Mouse (Mus musculus): ENCODE data around the gene Olfr231. TPM values are rescaled to one million over a fixed set of nuclear protein-coding genes. Genes with fewer than 3 reads are reported as not detected.

Gene Olfr231
- polyA plus RNA-seq (2014; fragmentation: Illumina TruSeq; extraction: RNeasy Lipid Tissue Mini Kit (QIAGEN cat#74804); ENCODE audit: low replicate concordance) = not detected

GRCm38 (mm10) chr1:174121062-174121461, at the start of gene Olfr231:
Olfr231 (minus strand) TSS chr1:174121162.

GRCm38 (mm10) chr1:174155333-174155732, 34.4 kb upstream of the Olfr231 start, which contains the start of gene Olfr420:
Olfr420 (plus strand) TSS chr1:174155633.

GRCm38 (mm10) chr1:174131217-174131616, 10.3 kb upstream of the Olfr231 start, which contains the start of gene Olfr424:
Olfr424 (plus strand) TSS chr1:174131517.

GRCm38 (mm10) chr1:174096591-174096990, 24.4 kb downstream of the Olfr231 start, which contains the start of gene Olfr427:
Olfr427 (plus strand) TSS chr1:174096891.

GRCm38 (mm10) chr1:174084031-174084430, 36.9 kb downstream of the Olfr231 start, which contains the start of gene Olfr429:
Olfr429 (plus strand) TSS chr1:174084331.

GRCm38 (mm10) chr1:174066305-174066704, 54.7 kb downstream of the Olfr231 start, which contains the start of gene Olfr430:
Olfr430 (plus strand) TSS chr1:174066605.

Other genes starting within 250 kb of the Olfr231 start
- gene Ifi211, start 208.1 kb downstream of the Olfr231 start, polyA plus RNA-seq (2014; fragmentation: Illumina TruSeq; extraction: RNeasy Lipid Tissue Mini Kit (QIAGEN cat#74804); ENCODE audit: low replicate concordance) = 15.0 TPM
- 95.8 TPM for gene Mndal, start 178.7 kb downstream of the Olfr231 start, polyA plus RNA-seq (2014; fragmentation: Illumina TruSeq; extraction: RNeasy Lipid Tissue Mini Kit (QIAGEN cat#74804); ENCODE audit: low replicate concordance)
- 65.1 TPM for gene Ifi203, start 178.5 kb downstream of the Olfr231 start, polyA plus RNA-seq (2014; fragmentation: Illumina TruSeq; extraction: RNeasy Lipid Tissue Mini Kit (QIAGEN cat#74804); ENCODE audit: low replicate concordance)
- not detected for gene Ifi202b, start 138.4 kb downstream of the Olfr231 start, polyA plus RNA-seq (2014; fragmentation: Illumina TruSeq; extraction: RNeasy Lipid Tissue Mini Kit (QIAGEN cat#74804); ENCODE audit: low replicate concordance)
- gene Ifi205, start 89.4 kb downstream of the Olfr231 start, polyA plus RNA-seq (2014; fragmentation: Illumina TruSeq; extraction: RNeasy Lipid Tissue Mini Kit (QIAGEN cat#74804); ENCODE audit: low replicate concordance) = 11.8 TPM
- not detected for gene Olfr433, start 80.5 kb downstream of the Olfr231 start, polyA plus RNA-seq (2014; fragmentation: Illumina TruSeq; extraction: RNeasy Lipid Tissue Mini Kit (QIAGEN cat#74804); ENCODE audit: low replicate concordance)
- not detected for gene Olfr432, start 72.0 kb downstream of the Olfr231 start, polyA plus RNA-seq (2014; fragmentation: Illumina TruSeq; extraction: RNeasy Lipid Tissue Mini Kit (QIAGEN cat#74804); ENCODE audit: low replicate concordance)
- gene Olfr430, start 54.6 kb downstream of the Olfr231 start, polyA plus RNA-seq (2014; fragmentation: Illumina TruSeq; extraction: RNeasy Lipid Tissue Mini Kit (QIAGEN cat#74804); ENCODE audit: low replicate concordance) = not detected
- not detected for gene Olfr429, start 36.8 kb downstream of the Olfr231 start, polyA plus RNA-seq (2014; fragmentation: Illumina TruSeq; extraction: RNeasy Lipid Tissue Mini Kit (QIAGEN cat#74804); ENCODE audit: low replicate concordance)
- not detected for gene Olfr427, start 24.3 kb downstream of the Olfr231 start, polyA plus RNA-seq (2014; fragmentation: Illumina TruSeq; extraction: RNeasy Lipid Tissue Mini Kit (QIAGEN cat#74804); ENCODE audit: low replicate concordance)
- not detected for gene Olfr424, start 10.4 kb upstream of the Olfr231 start, polyA plus RNA-seq (2014; fragmentation: Illumina TruSeq; extraction: RNeasy Lipid Tissue Mini Kit (QIAGEN cat#74804); ENCODE audit: low replicate concordance)
- not detected for gene Olfr420, start 34.5 kb upstream of the Olfr231 start, polyA plus RNA-seq (2014; fragmentation: Illumina TruSeq; extraction: RNeasy Lipid Tissue Mini Kit (QIAGEN cat#74804); ENCODE audit: low replicate concordance)
- gene Spta1, start 51.6 kb upstream of the Olfr231 start, polyA plus RNA-seq (2014; fragmentation: Illumina TruSeq; extraction: RNeasy Lipid Tissue Mini Kit (QIAGEN cat#74804); ENCODE audit: low replicate concordance) = not detected
- not detected for gene Olfr419, start 130.9 kb upstream of the Olfr231 start, polyA plus RNA-seq (2014; fragmentation: Illumina TruSeq; extraction: RNeasy Lipid Tissue Mini Kit (QIAGEN cat#74804); ENCODE audit: low replicate concordance)
- 13.6 TPM for gene Mptx1, start 209.4 kb upstream of the Olfr231 start, polyA plus RNA-seq (2014; fragmentation: Illumina TruSeq; extraction: RNeasy Lipid Tissue Mini Kit (QIAGEN cat#74804); ENCODE audit: low replicate concordance)
- gene Olfr417, start 244.0 kb upstream of the Olfr231 start, polyA plus RNA-seq (2014; fragmentation: Illumina TruSeq; extraction: RNeasy Lipid Tissue Mini Kit (QIAGEN cat#74804); ENCODE audit: low replicate concordance) = not detected

Data from small intestine, adult 10 weeks (tissue).